Mouse (Mus musculus) erythroblast, embryonic 14.5 days (primary cell): ENCODE measurements around the gene Eva1b. TPM values are rescaled to one million over a fixed set of nuclear protein-coding genes. Genes with fewer than 3 reads are reported as not detected.
"Not testable (repeated sequence)": the region's sequence is repeated elsewhere in the genome, so short reads cannot be mapped to it uniquely, and the experiment has no call there.

Experiments used
- H3K27me3 ChIP-seq: 2 replicates; pipeline ENCODE4 v1.6.1; 2012; ENCODE audit warnings: inconsistent platforms; ENCODE audit not compliant: control insufficient read depth
- H3K36me3 ChIP-seq: 2 replicates; pipeline ENCODE4 v1.6.1; 2012; ENCODE audit warnings: mild to moderate bottlenecking, inconsistent platforms; ENCODE audit not compliant: control insufficient read depth
- H3K4me1 ChIP-seq: 2 replicates; pipeline ENCODE4 v1.6.1; 2012; ENCODE audit warnings: inconsistent platforms; ENCODE audit not compliant: control insufficient read depth
- H3K4me3 ChIP-seq: replicated peaks from 2 replicates; pipeline ENCODE3; 2012; ENCODE audit warnings: moderate library complexity, mild to moderate bottlenecking, inconsistent platforms
- H3K9me3 ChIP-seq: 2 replicates; pipeline ENCODE4 v1.6.1; 2012; ENCODE audit warnings: low read length, inconsistent platforms, mixed read lengths; ENCODE audit not compliant: control insufficient read depth
- GATA1 ChIP-seq: IDR thresholded peaks from 2 replicates; pipeline ENCODE4 v1.6.1; 2012; ENCODE audit warnings: low read length, inconsistent platforms, mixed read lengths
- TAL1 ChIP-seq: IDR thresholded peaks from 3 replicates; pipeline ENCODE4 v1.6.1; 2012; ENCODE audit warnings: low read length, inconsistent platforms, mixed read lengths
- polyA plus RNA-seq: library from polyadenylated mRNA; stranded (reverse); fragments of >175 nt; gene quantifications from 2 replicates; pipeline ENCODE4 v1.2.3, GENCODE M21; 2012

Eva1b gene
- polyA plus RNA-seq, 1 experiment, result 0.22 TPM

DNA sequence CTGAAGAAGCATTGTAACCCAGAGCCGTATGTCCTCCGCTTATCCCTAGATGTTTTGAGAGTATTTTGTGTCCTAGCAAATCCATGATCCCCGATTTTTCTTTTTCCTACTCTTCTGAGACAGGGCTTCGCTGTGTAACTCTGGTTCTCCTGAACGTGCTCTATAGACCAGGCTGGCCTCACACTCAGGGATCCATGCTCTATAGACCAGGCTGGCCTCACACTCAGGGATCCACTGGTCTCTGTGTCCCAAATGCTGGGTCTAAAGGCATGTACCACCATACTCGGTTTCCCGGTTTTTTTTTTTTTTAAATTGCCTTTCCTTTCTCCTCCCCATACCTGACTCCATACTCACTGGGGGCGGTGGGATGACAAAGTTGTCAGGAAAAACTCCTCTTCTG lies 13.4 kb downstream of the Eva1b start:
- H3K4me1 ChIP-seq, result peaks cover 21% of the 10 kb centered on the region
- no peaks in the 10 kb centered on the region for H3K27me3 ChIP-seq
- peaks cover 18% of the 10 kb centered on the region for H3K36me3 ChIP-seq
- H3K4me3 ChIP-seq, result no peak overlapping the region
- TF ChIP-seq TAL1, result no peak
- H3K9me3 ChIP-seq, result 0 out of 2 replicates have a peak, but pooled peaks cover 2% of the 10 kb centered on the region

DNA sequence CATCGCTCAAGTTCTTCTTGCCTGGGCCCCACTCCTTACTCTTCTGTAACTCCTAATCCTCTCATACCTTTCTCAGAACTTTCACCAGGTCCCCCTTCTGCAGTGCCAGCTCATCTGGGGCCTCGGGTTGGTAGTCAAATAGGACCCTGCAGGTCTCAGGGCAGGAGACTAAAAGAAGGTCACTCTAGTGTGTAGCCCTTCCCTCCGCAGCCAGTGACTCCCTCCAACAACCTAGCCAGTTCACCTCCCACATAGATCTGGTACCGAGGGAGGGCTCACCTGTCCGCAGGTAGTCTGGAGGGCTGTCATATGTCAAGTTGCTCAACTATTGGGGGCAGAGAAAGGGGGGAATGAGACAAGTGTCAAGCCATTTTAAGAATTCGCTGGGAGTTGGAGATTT lies 13.9 kb downstream of the Eva1b start:
- 0 out of 2 replicates have a peak, but pooled peaks cover 2% of the 10 kb centered on the region for H3K9me3 ChIP-seq
- peaks cover 23% of the 10 kb centered on the region for H3K4me1 ChIP-seq
- peaks cover 23% of the 10 kb centered on the region for H3K36me3 ChIP-seq
- no peak overlapping the region for H3K4me3 ChIP-seq
- no peaks in the 10 kb centered on the region for H3K27me3 ChIP-seq
- TF ChIP-seq TAL1 (no peak), GATA1 (no peak)

DNA sequence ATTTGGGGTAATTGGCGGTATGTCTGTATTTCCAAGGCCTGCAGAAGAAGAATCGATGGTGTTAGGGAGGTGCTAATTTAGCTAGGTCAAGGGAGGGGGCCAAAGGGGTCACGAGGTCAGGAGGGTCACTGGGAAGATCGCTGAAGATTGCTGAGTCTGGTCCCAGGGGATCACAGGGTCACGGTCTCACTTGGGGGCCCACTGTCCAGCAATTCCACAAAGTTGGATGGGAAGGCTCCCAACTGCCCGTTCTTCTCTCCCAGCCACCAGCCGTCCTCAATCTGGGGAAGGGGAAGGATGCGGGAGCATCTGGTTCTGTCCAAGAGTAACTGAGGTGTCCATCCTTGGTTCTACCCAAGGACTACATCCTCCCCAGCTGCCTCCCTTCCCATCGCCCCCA lies 14.4 kb downstream of the Eva1b start:
- no peaks in the 10 kb centered on the region for H3K9me3 ChIP-seq
- no peaks in the 10 kb centered on the region for H3K27me3 ChIP-seq
- H3K36me3 ChIP-seq, result peaks cover 28% of the 10 kb centered on the region
- peaks cover 26% of the 10 kb centered on the region for H3K4me1 ChIP-seq
- TF ChIP-seq TAL1 (no peak), GATA1 (no peak)
- H3K4me3 ChIP-seq, result peak overlapping the region; percentile 65

DNA sequence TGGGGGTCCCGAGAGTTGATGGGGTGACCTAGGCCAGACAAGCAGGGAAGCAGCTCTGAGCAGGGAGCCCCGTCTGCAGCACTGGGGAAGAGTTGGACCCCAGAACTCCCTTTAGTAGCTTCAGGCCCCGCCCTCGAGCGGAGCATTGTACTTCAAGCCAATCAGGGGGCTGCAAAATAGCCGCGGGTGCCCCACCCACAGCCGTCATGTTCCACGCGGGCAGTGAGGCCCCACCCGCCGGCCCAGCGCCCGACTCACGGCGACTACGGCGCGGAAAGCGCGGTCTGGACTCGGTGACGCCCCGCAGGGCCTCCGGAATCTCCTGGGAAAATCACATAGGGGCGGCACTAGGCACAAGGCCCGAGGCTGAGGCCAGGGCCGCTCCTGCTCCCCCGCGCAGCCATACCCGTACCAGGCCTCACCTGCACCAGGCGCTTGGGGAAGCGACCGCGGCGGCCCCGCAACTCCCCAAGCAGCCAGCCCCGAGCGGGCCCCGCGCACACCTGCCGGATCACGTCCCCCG lies 15.1 kb downstream of the Eva1b start:
- Histone ChIP-seq H3K4me3 (peak overlapping the region; percentile 65), H3K27me3 (no peaks in the 10 kb centered on the region), H3K36me3 (peaks cover 34% of the 10 kb centered on the region), H3K9me3 (no peaks in the 10 kb centered on the region), H3K4me1 (peaks cover 29% of the 10 kb centered on the region)
- TF ChIP-seq TAL1 (no peak), GATA1 (no peak)

DNA sequence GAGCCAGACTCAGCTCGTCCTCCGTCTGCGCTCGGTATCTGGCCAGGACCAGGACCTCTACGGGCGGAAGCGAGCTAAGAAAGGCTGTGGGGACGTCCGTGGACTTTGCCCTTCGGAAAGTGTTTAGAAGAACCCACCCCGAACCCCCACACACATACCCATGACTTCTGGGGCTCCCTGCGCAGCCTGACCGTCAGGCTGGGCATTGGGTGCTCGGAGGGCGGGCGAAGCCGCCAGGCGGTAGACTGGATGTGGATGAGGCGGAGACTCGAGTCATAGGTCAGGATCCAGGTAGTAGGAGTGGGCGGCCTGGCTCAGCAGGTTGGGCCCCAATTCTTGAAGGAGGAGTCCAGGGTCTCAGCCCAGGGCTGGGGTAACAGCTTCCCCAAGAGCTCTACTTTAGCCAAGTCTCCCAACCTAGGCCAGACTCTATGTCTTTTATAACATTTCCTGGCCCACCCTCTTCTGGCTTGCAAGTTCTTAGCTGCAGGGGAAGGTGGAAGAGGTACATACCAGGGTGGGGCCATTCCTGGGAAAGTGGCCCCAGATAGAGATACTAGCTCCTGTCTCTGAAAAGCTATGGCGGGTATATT lies 15.6 kb downstream of the Eva1b start, which contains the start of gene Sh3d21:
TSS of gene Sh3d21 (minus strand) at position 425 of the 593 bp plus-strand sequence.
- H3K36me3 ChIP-seq, result peaks cover 40% of the 10 kb centered on the region
- H3K27me3 ChIP-seq, result no peaks in the 10 kb centered on the region
- H3K4me3 ChIP-seq, result peak within 1 kb of the TSS; percentile 65
- peaks cover 27% of the 10 kb centered on the region for H3K4me1 ChIP-seq
- no peak for TF ChIP-seq TAL1
- TF ChIP-seq GATA1, result no peak
- H3K9me3 ChIP-seq, result no peaks in the 10 kb centered on the region

DNA sequence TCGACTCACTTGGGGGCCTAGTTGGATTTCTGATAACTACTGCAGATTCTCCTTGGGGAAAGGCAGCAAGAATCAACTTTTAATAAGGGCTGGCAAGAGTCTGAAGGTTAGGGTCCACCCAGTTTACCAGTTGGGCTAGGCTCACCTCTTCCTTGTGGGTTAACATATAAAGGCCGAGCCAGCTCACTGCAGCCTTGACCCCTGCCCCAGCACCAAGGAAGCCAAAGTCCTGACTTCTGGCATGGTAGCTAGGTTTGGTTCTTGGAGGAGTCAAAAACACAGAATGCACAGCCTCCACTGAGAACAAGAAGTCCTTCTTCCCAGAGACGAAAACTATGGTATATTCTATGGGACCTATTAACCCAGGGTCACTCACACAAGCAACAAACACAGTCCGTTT lies 16.1 kb downstream of the Eva1b start:
- H3K4me3 ChIP-seq, result no peak overlapping the region
- H3K9me3 ChIP-seq, result no peaks in the 10 kb centered on the region
- H3K4me1 ChIP-seq, result peaks cover 27% of the 10 kb centered on the region
- peaks cover 45% of the 10 kb centered on the region for H3K36me3 ChIP-seq
- no peak for TF ChIP-seq GATA1
- TF ChIP-seq TAL1, result no peak
- H3K27me3 ChIP-seq, result no peaks in the 10 kb centered on the region

DNA sequence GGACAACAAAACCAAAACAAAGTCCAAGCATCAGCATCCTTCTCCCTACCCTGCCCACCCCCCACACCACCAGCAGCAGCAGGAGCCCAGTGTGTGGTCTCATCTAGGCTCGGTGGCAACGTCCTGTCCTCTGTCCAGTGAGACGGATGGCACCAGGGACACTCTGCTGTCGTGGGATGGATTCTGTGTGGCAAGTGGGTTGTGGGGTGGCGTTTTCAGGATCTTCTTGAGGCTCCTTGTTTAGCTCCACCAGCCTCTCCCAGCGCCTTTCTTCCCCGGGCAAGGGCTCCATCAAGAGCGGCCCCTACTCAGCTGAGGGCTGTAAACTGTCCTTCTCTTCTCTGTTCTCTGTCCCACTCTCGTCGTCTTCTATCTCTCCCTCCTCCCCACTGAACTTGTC lies 17.5 kb downstream of the Eva1b start:
- Histone ChIP-seq H3K36me3 (peaks cover 59% of the 10 kb centered on the region), H3K4me1 (peaks cover 27% of the 10 kb centered on the region)
- not testable (repeated sequence) for H3K27me3 ChIP-seq, H3K9me3 ChIP-seq, H3K4me3 ChIP-seq

DNA sequence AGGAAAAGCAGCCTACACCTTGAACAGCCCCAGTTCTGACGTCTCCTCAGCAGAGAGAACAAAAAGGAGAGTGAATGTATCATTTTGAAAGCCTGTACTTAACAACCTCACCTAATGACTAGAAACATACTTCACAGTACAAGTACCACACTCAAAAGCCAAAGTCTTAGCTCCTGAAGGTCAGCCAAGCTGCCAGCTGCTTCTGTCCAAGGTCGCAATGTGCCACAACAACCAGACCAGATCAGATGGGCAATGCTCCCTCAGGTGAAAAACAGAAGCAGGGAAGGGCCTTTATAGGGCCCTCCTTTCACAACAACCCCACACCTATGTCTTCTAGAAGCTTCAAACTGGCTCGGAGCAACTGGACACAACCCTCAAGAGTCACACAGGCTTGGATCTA lies 18.5 kb downstream of the Eva1b start:
- no peaks in the 10 kb centered on the region for H3K27me3 ChIP-seq
- H3K9me3 ChIP-seq, result no peaks in the 10 kb centered on the region
- peaks cover 27% of the 10 kb centered on the region for H3K4me1 ChIP-seq
- no peak for TF ChIP-seq TAL1
- TF ChIP-seq GATA1, result no peak
- no peak overlapping the region for H3K4me3 ChIP-seq
- H3K36me3 ChIP-seq, result peaks cover 69% of the 10 kb centered on the region

DNA sequence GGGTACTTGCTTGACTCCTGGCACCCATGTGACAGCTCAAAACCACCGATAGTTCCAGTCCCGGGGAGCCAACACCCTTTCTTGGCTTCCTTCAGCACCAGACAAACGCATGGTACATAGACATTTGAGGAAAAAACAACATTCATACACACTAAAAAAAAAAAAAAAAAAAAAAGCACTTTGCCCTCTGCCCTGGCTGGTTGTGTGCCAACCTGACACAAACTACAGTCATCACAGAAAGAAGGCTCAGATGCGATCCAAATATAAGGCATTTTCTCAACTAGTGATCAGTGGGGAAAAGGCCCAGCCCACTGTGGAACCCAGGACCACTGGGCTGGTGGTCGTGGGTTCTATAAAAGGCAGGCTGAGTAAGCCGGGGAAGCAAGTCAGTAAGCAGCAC lies 21.3 kb downstream of the Eva1b start:
- TF ChIP-seq TAL1 (no peak), GATA1 (no peak)

DNA sequence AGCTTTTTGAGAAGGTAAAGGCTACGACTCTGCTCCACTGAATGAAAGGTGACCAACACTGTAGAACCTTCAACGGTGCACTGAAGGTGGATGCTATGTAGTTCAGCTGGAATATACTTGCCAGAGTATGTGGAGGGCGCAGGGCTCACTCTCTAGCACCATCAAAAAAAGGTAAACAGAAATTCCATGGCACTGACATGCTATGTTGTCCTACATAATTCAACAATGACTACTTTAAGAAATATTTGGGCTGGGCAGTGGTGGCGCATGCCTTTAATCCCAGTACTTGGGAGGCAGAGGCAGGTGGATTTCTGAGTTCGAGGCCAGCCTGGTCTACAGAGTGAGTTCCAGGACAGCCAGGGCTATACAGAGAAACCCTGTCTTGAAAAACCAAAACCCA lies 23.2 kb downstream of the Eva1b start:
- H3K9me3 ChIP-seq, H3K4me3 ChIP-seq, H3K4me1 ChIP-seq, H3K27me3 ChIP-seq: not testable (repeated sequence)
- peaks cover 100% of the 10 kb centered on the region for H3K36me3 ChIP-seq

More for the DNA sequence above, 21.3 kb downstream of the Eva1b start:
- Histone ChIP-seq H3K27me3 (no peaks in the 10 kb centered on the region), H3K4me1 (peaks cover 8% of the 10 kb centered on the region), H3K4me3 (no peak overlapping the region), H3K36me3 (peaks cover 90% of the 10 kb centered on the region), H3K9me3 (no peaks in the 10 kb centered on the region)
